Mouse (Mus musculus) thymus, adult 2 months (tissue): ENCODE measurements around the gene Gm37240.

Experiments
- CTCF ChIP-seq: fragments of 200-500 bp; IDR thresholded peaks from 2 replicates; pipeline ENCODE4 v1.5.1; 2012; ENCODE audit warnings: mild to moderate bottlenecking, control low read depth, low read length, moderate library complexity, borderline replicate concordance; ENCODE audit not compliant: control insufficient read depth, poor library complexity, insufficient read depth; ENCODE audit errors: extremely low read depth
- POLR2A ChIP-seq: fragments of 200-500 bp; IDR thresholded peaks from 2 replicates; pipeline ENCODE4 v1.6.1; 2012; ENCODE audit warnings: mild to moderate bottlenecking, low read length, control low read depth, moderate library complexity; ENCODE audit not compliant: control insufficient read depth, poor library complexity, insufficient read depth; ENCODE audit errors: extremely low read depth

DNA sequence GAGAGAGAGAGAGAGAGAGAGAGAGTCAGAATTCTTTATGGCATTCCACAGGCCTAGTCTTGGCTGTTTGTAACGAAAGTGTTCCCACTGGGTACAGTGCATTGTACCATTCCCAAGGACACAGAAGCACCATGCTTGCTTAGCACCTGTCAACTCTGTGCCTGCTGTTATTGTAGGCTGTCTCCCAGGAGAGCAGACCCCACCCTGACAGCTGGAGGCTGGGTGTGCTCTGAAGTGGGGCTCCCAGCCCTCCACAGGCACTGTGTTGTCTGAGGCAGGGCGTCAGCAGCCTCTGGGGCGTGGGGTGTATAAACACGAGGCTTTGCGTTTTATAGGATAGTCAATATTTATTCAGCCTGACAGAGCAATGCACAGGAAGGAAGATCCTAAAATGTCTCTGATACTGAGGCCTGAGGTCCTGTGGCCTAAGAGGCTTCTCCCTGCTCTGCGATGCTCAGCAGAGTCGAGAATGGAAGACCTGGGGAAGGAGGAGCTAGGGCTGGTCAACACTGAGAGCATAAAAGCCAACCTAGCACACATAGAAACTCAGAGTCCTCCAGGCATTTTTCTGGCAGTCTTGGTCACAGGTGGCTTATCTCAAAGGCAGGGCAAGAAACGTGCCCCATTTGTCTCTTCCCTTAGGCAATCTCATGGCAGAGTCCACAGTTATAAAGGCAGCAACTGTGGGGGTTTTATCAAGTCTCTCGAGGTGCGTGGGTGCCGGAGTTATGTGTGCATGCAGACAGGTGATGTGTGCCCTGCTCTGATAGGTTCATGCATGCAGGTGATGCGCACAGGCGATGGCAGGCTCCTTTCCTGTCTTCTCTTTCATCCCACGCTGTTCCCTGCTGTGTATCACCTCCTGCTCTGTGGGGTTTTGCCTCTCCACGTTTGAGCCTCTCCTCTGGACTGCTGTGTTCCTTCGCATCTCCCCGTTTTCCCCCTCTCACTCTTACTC is 677.2 kb downstream of the Gm37240 start:
- TF ChIP-seq CTCF (no peak), POLR2A (no peak)
